Mouse (Mus musculus): ENCODE data around the gene Gmip.

Gmip gene

DNA sequence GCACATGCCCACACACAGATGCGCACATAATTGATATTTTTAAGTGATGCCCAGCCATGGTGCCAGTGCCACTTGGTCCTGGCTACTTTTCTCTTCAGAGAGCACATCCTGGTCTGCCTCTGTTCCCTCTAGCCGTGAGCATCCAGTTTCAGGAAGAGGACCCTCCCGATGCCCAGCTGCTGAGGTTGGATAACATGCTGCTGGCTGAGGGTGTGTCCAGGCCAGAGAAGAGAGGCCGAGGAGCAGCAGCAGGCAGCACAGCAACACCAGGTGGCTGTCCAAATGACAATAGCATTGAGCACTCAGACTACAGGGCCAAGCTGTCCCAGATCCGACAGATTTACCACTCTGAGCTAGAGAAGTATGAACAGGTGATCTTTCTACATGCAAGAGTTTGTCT lies 55.7 kb downstream of the Gmip start:
- DNase-seq: no peak

DNA sequence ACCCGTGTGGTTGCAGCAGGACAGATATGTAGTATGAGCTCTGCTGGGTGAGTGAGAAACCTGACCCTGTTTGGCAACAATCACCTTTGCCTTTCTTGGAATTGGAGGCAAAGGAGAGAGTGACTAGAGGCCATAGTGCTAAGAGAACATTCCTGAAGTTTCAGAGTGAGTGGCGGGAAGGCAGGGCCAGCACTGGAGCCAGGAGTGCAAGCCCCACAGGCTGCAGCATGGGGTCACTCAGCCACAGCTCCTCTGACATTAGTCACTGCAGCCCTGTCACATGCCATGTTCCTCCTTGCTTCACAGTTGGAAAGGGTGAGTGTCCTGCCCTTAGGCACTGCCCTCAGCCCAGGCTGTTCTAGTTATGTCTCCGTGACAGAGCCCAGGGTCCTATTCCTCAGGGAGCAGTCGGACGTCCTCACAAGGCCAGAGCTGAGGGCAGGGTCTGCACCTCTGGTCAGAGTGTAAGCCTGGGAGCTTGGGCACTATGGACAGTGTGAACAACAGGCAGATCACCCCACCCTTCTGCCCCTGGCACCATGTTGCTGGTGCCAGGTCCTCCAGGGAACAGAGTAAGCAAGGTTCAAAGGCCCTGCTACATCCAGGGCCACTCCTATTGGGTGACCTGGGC lies 59.3 kb downstream of the Gmip start:
- DNase-seq: no peak

DNA sequence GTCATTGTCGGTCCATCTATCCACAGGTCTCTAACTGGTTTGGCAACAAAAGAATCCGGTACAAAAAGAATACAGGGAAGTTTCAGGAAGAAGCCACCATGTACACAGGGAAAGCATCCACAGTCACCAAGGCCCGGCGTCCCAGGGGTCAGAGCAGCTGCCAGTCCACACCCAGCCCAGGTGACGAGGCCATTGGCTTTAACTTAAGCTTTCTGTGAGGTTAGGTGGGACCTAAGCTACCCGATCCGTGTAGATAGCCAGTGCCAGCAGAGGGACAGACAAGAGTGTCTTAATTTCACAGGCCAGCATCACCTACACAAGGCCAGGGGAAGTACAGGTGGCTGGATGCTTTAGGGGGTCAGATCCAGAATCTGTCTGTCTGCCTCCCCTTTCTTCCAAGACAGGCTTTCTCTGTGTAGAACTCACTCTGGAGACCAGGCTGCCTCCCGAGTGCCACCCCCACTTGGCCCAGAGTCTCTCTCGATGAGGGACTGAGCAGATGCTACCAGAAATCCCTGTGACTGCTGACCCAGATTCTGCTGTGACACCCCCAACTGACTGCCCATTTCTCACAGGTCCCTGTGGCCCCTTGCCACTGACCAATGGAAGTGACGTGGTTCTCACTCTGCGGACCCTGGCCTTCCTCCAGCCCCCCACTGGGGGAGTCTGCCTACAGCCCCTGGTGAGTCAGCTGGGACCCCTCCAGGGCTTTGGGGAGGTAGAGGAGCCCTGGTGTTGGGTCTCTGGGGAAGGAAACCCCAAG lies 61.7 kb downstream of the Gmip start:
- DNase-seq: no peak

DNA sequence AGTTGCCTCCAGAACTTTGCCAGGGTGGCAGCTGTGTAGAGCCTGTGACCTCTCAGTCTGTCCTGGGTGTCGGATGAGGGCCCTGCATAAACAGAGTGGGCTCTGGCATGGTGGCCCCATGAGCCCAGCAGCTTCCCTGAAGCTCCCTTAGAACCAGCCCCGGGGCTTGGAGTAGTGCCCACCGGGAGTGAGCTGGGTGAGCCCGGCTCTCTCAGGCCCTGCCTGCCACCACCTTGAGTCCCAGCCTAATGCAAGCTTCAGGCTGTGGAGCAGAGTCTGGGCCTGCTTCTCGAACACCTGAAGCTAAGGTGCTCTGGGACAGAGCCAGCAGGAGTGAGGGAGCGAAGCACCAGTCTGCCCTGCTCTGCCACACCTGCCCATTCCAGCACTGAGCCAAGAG lies 62.4 kb downstream of the Gmip start:
- no peak for DNase-seq
